Mouse (Mus musculus): Measurements from ENCODE around the gene Rab42. TPM values are rescaled to one million over a fixed set of nuclear protein-coding genes. Genes with fewer than 3 reads are reported as not detected.
"Not testable (repeated sequence)": the region's sequence is repeated elsewhere in the genome, so short reads cannot be mapped to it uniquely, and the experiment has no call there.

The Rab42 gene
- total RNA-seq, 4 experiments from 2014 or later = 1.5 to 3.3 (median 2.3) TPM

- DNase-seq (ENCODE audit: low spot score in 2 of 2) = no peak
These were observed 8.6 kb upstream of the Rab42 start for GRCm38 (mm10) chr4:132311801-132312200.

- DNase-seq (ENCODE audit: low spot score in 2 of 2) = no peak
These were observed 8.0 kb upstream of the Rab42 start for GRCm38 (mm10) chr4:132311209-132311608.

GRCm38 (mm10) chr4:132309849-132310472 lies 6.8 kb upstream of the Rab42 start:
- DNase-seq (ENCODE audit: low spot score in 2 of 2) = no peak

GRCm38 (mm10) chr4:132309140-132309848 lies 6.1 kb upstream of the Rab42 start:
- DNase-seq (ENCODE audit: low spot score in 2 of 2) = no peak

GRCm38 (mm10) chr4:132308437-132309139 lies 5.4 kb upstream of the Rab42 start:
- peak; percentile 88 to 91 for DNase-seq (ENCODE audit: low spot score in 2 of 2)

GRCm38 (mm10) chr4:132306004-132306403 lies 2.8 kb upstream of the Rab42 start:
- no peak for DNase-seq (ENCODE audit: low spot score in 2 of 2)

GRCm38 (mm10) chr4:132305276-132305675 lies 2.1 kb upstream of the Rab42 start:
- DNase-seq (ENCODE audit: low spot score in 2 of 2) = no peak

- DNase-seq (ENCODE audit: low spot score in 2 of 2) = not testable (repeated sequence)
These were observed 299 bp upstream of the Rab42 start for GRCm38 (mm10) chr4:132303484-132303883.

- no peak for DNase-seq (ENCODE audit: low spot score in 2 of 2)
These were observed 933 bp downstream of the Rab42 start for GRCm38 (mm10) chr4:132301965-132302938.

GRCm38 (mm10) chr4:132301486-132301885 lies 1.7 kb downstream of the Rab42 start:
- no peak for DNase-seq (ENCODE audit: low spot score in 2 of 2)

GRCm38 (mm10) chr4:132299849-132300248 lies 3.3 kb downstream of the Rab42 start:
- no peak for DNase-seq (ENCODE audit: low spot score in 2 of 2)

- DNase-seq (ENCODE audit: low spot score in 2 of 2) = no peak
These were observed 7.3 kb downstream of the Rab42 start for GRCm38 (mm10) chr4:132295696-132296390.

- no peak for DNase-seq (ENCODE audit: low spot score in 2 of 2)
These were observed 9.4 kb downstream of the Rab42 start for GRCm38 (mm10) chr4:132293682-132294240.

GRCm38 (mm10) chr4:132292988-132293387 lies 10.2 kb downstream of the Rab42 start:
- DNase-seq (ENCODE audit: low spot score in 2 of 2) = no peak

- no peak for DNase-seq (ENCODE audit: low spot score in 2 of 2)
These were observed 11.4 kb downstream of the Rab42 start for GRCm38 (mm10) chr4:132291624-132292335.

- no peak for DNase-seq (ENCODE audit: low spot score in 2 of 2)
These were observed 12.1 kb downstream of the Rab42 start for GRCm38 (mm10) chr4:132291056-132291455.

GRCm38 (mm10) chr4:132288840-132289239 lies 14.3 kb downstream of the Rab42 start:
- not testable (repeated sequence) for DNase-seq (ENCODE audit: low spot score in 2 of 2)

GRCm38 (mm10) chr4:132275949-132276348 lies 27.2 kb downstream of the Rab42 start:
- no peak for DNase-seq (ENCODE audit: low spot score in 2 of 2)

GRCm38 (mm10) chr4:132274156-132274862 lies 28.9 kb downstream of the Rab42 start, which contains the start of gene Taf12:
Gene Taf12 (plus strand): TSS chr4:132274375.
- peak; percentile 84 to 89 for DNase-seq (ENCODE audit: low spot score in 2 of 2)
